Mouse (Mus musculus) liver, adult 2 months (tissue): Measurements from ENCODE around the gene C1ql4. TPM values are rescaled to one million over a fixed set of nuclear protein-coding genes. Genes with fewer than 3 reads are reported as not detected.
A peak's percentile ranks its signal among the peaks of the same experiment; 100 is the strongest.
"Not testable (repeated sequence)": the region's sequence is repeated elsewhere in the genome, so short reads cannot be mapped to it uniquely, and the experiment has no call there.

Source experiments
- DNase-seq: peaks from one replicate; pipeline ENCODE4 v3.0.0-alpha.2; 2011; ENCODE audit warnings: low read depth, low spot score; ENCODE audit errors: extremely low read depth
- H3K27ac ChIP-seq: fragments of 200-500 bp; replicated peaks from 2 replicates; pipeline ENCODE4 v1.5.1; 2012; ENCODE audit warnings: low read depth, mild to moderate bottlenecking, control low read depth, inconsistent platforms, low read length; ENCODE audit not compliant: insufficient read depth
- H3K27me3 ChIP-seq: fragments of 200-500 bp; 2 replicates; pipeline ENCODE4 v1.6.1; 2012; ENCODE audit warnings: mild to moderate bottlenecking, moderate library complexity, low read length, inconsistent platforms; ENCODE audit not compliant: control insufficient read depth, insufficient read depth
- H3K36me3 ChIP-seq: fragments of 200-500 bp; 2 replicates; pipeline ENCODE4 v1.6.1; 2012; ENCODE audit warnings: low read length, inconsistent platforms; ENCODE audit not compliant: control insufficient read depth, insufficient read depth
- H3K4me1 ChIP-seq: fragments of 200-500 bp; 2 replicates; pipeline ENCODE4 v1.6.1; 2011; ENCODE audit warnings: low read length; ENCODE audit not compliant: control insufficient read depth, insufficient read depth
- H3K4me3 ChIP-seq: fragments of 200-500 bp; 2 replicates; pipeline ENCODE4 v1.5.1; 2011; ENCODE audit warnings: low read depth, mild to moderate bottlenecking, control low read depth, low read length, moderate library complexity; ENCODE audit not compliant: insufficient read depth
- H3K79me2 ChIP-seq: fragments of 200-500 bp; 2 replicates; pipeline ENCODE4 v1.6.1; 2012; ENCODE audit warnings: inconsistent platforms, mild to moderate bottlenecking, low read length, moderate library complexity; ENCODE audit not compliant: control insufficient read depth, insufficient read depth
- H3K9ac ChIP-seq: fragments of 200-500 bp; 2 replicates; pipeline ENCODE4 v1.6.1; 2012; ENCODE audit warnings: low read depth, mild to moderate bottlenecking, control low read depth, inconsistent platforms, low read length
- CTCF ChIP-seq: fragments of 200-500 bp; IDR thresholded peaks from 2 replicates; pipeline ENCODE4 v1.5.1; 2011; ENCODE audit warnings: low read depth, low read length, control low read depth
- POLR2A ChIP-seq: fragments of 200-500 bp; IDR thresholded peaks from 2 replicates; pipeline ENCODE4 v1.6.1; 2011; ENCODE audit warnings: low read length, control low read depth; ENCODE audit not compliant: insufficient read depth; ENCODE audit errors: extremely low read depth
- WGBS: fragments of 180-500 bp; shearing (Covaris S2); methylation state at CpG from one replicate; pipeline ENCODE4 v1.1.7; 2018; 5-methylcytosine and 5-hydroxymethylcytosine counted together
- polyA plus RNA-seq: library from polyadenylated mRNA; depleted of rRNA; stranded (reverse); fragments of >200 nt; gene quantifications from 2 replicates; pipeline ENCODE4 v1.2.3, GENCODE M21; 2012
- total RNA-seq: library from RNA; depleted of rRNA; stranded (reverse); fragments of >200 nt; gene quantifications from 2 replicates; pipeline ENCODE4 v1.2.3, GENCODE M21; 2014

The C1ql4 gene
- total and polyA plus RNA-seq, 2 experiments = 0.11 TPM; not detected in 1

DNA sequence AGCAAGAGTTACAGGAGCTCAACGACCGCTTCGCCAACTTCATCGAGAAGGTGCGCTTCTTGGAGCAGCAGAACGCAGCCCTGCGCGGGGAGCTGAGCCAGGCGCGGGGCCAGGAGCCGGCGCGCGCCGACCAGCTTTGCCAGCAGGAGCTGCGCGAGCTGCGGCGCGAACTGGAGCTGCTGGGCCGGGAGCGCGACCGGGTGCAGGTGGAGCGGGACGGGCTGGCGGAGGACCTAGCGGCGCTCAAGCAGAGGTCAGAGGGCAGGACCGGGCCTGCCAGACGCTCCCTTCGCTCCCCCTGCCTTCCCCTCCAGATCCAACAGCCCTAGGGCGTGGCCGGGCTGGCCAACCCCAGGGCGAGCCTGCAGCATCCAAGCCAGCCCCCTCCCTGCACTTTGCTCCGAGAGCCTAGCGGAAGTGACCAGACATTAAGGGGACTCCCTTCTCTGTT, 32.1 kb downstream of the C1ql4 start:
- Histone ChIP-seq H3K36me3 (no peaks in the 10 kb centered on the region), H3K27me3 (peaks cover 20% of the 10 kb centered on the region), H3K4me3 (peak overlapping the region; percentile 28; the same call in 1 of the 2 replicates), H3K4me1 (peaks cover 3% of the 10 kb centered on the region; the same call in 1 of the 2 replicates), H3K27ac (no peak overlapping the region), H3K9ac (0 out of 2 replicates have a peak overlapping the region, but pooled peaks have one; percentile 6), H3K79me2 (no peaks in the 10 kb centered on the region)
- DNase-seq = no peak
- TF ChIP-seq CTCF (no peak), POLR2A (no peak)
- 2% methylated on average over 37 of the region's 37 CpGs for WGBS

DNA sequence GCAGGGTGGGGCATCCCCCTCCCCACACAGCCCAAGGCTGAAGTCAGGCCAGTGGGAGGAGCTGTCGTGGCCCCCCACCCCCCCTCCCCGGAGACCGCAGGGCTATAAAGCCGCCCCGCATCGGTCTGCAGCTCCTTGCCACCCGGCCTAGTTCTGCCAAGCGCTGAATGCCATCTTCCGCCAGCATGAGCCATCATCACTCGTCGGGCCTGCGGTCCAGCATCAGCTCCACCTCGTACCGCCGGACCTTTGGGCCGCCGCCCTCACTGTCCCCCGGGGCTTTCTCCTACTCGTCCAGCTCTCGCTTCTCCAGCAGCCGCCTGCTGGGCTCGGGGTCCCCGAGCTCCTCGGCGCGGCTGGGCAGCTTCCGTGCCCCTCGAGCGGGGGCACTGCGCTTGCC, 32.6 kb downstream of the C1ql4 start, which contains the start of gene Prph:
Gene Prph, plus strand, starts transcription at position 135 of the 400 bp plus-strand sequence.
- H3K9ac ChIP-seq = 0 out of 2 replicates have a peak within 1 kb of the TSS, but pooled peaks have one; percentile 6
- TF ChIP-seq POLR2A (no peak), CTCF (no peak)
- no peaks in the 10 kb centered on the region for H3K79me2 ChIP-seq
- H3K27me3 ChIP-seq = peaks cover 20% of the 10 kb centered on the region
- H3K4me1 ChIP-seq = peaks cover 3% of the 10 kb centered on the region; the same call in 1 of the 2 replicates
- WGBS = 8% methylated on average over 30 of the region's 30 CpGs
- H3K27ac ChIP-seq = no peak within 1 kb of the TSS
- H3K36me3 ChIP-seq = no peaks in the 10 kb centered on the region
- peak within 1 kb of the TSS; percentile 28; the same call in 1 of the 2 replicates for H3K4me3 ChIP-seq
- no peak for DNase-seq

DNA sequence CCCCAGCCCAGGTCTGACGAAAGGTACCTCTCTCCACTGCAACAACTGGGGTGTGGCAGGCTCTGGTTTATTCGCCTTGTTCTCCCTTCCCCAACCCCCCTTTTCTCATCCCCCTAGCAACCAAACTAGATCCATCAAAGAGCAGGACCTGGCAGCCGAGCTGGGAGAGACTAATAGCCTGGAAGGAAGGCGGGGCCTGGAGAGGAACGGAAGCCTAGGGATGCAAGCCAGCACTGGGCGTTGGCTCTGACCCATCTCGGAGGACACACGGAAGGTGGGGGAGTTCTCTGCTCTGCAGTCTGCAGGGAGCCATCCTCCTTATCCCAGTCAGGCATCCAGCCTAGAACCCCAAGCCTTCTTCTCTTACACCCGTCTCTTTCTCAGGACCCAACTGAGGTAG, 34.2 kb downstream of the C1ql4 start:
- H3K27me3 ChIP-seq = peaks cover 20% of the 10 kb centered on the region
- H3K79me2 ChIP-seq = no peaks in the 10 kb centered on the region
- TF ChIP-seq POLR2A = no peak
- TF ChIP-seq CTCF = no peak
- no peak overlapping the region for H3K9ac ChIP-seq
- H3K4me3 ChIP-seq = no peak overlapping the region
- H3K4me1 ChIP-seq = peaks cover 3% of the 10 kb centered on the region; the same call in 1 of the 2 replicates
- no peaks in the 10 kb centered on the region for H3K36me3 ChIP-seq
- no peak overlapping the region for H3K27ac ChIP-seq
- no peak for DNase-seq
- WGBS = 26% methylated on average over 9 of the region's 9 CpGs

DNA sequence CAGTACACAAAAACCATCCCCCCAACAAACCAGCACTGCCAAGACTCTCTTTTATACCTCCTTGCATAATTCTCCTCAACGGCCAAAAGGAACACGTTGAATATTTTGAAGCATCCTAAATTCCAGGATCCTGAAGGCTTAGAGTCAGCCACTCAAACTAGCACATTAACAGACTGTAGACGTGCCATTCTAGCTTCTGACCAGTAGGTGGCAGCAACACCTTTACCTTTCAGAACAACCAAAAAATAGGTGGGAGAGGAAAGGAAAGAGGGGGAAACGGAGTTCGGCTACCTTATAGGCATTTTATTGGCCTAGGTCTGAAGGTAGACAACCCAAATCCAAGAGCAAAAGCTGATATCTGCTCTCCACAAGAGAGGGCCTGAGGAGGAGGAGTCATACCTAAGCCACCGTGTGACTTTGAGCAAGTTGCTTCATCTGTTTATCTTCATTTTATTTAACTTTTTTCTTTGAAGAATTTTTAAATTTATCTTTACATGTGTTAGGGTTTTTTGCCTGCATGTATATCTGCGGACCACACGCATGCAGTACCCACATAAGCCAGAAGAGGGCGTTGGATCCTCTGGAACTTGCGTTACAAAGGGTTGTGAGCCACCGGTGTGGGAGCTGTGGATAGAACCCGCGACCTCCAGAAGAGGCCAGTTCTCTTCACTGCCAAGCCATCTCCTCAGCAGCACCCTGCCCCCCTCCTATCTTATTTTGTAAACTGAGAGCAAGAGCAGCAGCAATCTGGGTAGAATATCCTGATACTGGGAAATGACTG, 38.0 kb downstream of the C1ql4 start:
- H3K36me3 ChIP-seq = no peaks in the 10 kb centered on the region
- peaks cover 7% of the 10 kb centered on the region for H3K4me1 ChIP-seq
- TF ChIP-seq POLR2A = no peak
- peak; percentile 69 for TF ChIP-seq CTCF
- H3K27me3 ChIP-seq = no peaks in the 10 kb centered on the region
- no peak overlapping the region for H3K27ac ChIP-seq
- no peak overlapping the region for H3K4me3 ChIP-seq
- peak; percentile 44 for DNase-seq
- H3K9ac ChIP-seq = no peak overlapping the region
- no peaks in the 10 kb centered on the region for H3K79me2 ChIP-seq
- 30% methylated on average over 13 of the region's 13 CpGs for WGBS

DNA sequence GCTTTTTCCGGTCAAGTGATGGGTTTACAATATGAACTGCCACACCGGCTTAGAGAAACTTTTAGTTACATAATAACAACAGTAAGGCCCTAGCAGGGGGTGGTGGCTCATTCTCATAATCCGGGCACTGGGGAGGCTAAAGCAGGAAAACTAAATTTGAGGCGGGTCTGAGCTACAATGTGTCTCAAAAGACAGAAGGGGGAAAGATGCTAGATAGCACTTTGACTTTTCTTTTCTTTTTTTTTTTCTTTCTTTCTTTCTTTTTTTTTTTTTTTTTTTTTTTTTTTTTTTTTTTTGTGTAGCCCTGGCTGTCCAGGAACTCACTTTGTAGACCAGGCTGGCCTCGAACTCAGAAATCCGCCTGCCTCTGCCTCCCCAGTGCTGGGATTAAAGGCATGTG, 41.9 kb downstream of the C1ql4 start:
- H3K4me1 ChIP-seq = peaks cover 33% of the 10 kb centered on the region
- H3K27ac ChIP-seq, H3K27me3 ChIP-seq, H3K79me2 ChIP-seq, DNase-seq, H3K9ac ChIP-seq, H3K4me3 ChIP-seq, H3K36me3 ChIP-seq: not testable (repeated sequence)
- WGBS = 70% methylated on average over 6 of the region's 6 CpGs

DNA sequence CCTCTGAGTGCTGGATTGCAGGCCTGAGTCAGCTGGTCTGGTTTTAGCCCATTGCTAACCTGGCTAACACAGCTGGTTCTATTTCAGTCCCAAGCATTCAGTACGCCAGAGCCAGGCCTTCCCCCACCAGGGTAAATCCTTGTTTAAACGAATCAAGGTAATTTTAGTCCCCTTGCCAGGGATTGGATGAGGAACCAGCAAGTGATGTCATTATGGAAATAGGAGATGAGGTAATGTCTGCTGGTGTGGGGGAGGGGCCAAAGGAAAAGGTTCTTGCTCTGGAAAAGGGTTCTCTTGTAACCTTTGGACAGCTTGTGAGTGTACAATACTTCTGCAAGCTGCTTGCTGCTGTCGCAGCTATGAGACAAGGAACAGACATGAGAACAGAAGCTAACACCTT, 42.8 kb downstream of the C1ql4 start:
- DNase-seq = peak; percentile 89
- H3K36me3 ChIP-seq = no peaks in the 10 kb centered on the region
- no peak for TF ChIP-seq POLR2A
- TF ChIP-seq CTCF = no peak
- peak overlapping the region; percentile 11 for H3K27ac ChIP-seq
- H3K4me3 ChIP-seq = no peak overlapping the region
- H3K79me2 ChIP-seq = no peaks in the 10 kb centered on the region
- WGBS = 15% methylated on average over 3 of the region's 3 CpGs
- H3K4me1 ChIP-seq = peaks cover 35% of the 10 kb centered on the region
- no peak overlapping the region for H3K9ac ChIP-seq
- no peaks in the 10 kb centered on the region for H3K27me3 ChIP-seq
